Mouse (Mus musculus): ENCODE measurements around the gene Btnl1. TPM values are rescaled to one million over a fixed set of nuclear protein-coding genes. Genes with fewer than 3 reads are reported as not detected.

Gene Btnl1
- polyA plus RNA-seq, 1 experiment = not detected

GRCm38 (mm10) chr17:34384699-34385098 is 7.8 kb downstream of the Btnl1 start:
- DNase-seq (ENCODE audit: low spot score) = no peak

- DNase-seq (ENCODE audit: low spot score) = no peak
Observed at GRCm38 (mm10) chr17:34386656-34387055, 9.7 kb downstream of the Btnl1 start.

GRCm38 (mm10) chr17:34388513-34388912 is 11.6 kb downstream of the Btnl1 start:
- DNase-seq (ENCODE audit: low spot score) = no peak

GRCm38 (mm10) chr17:34391507-34391906 is 14.6 kb downstream of the Btnl1 start:
- DNase-seq (ENCODE audit: low spot score) = no peak

- no peak for DNase-seq (ENCODE audit: low spot score)
Observed at GRCm38 (mm10) chr17:34392321-34392720, 15.4 kb downstream of the Btnl1 start.

- DNase-seq (ENCODE audit: low spot score) = no peak
Observed at GRCm38 (mm10) chr17:34397357-34397756, 20.4 kb downstream of the Btnl1 start.

- no peak for DNase-seq (ENCODE audit: low spot score)
Observed at GRCm38 (mm10) chr17:34398058-34398710, 21.3 kb downstream of the Btnl1 start.

- peak; percentile 37 for DNase-seq (ENCODE audit: low spot score)
Observed at GRCm38 (mm10) chr17:34398711-34399393, 21.9 kb downstream of the Btnl1 start, which contains the start of gene BC051142. BC051142 (plus strand) TSS chr17:34398820.

- no peak for DNase-seq (ENCODE audit: low spot score)
Observed at GRCm38 (mm10) chr17:34399394-34399715, 22.4 kb downstream of the Btnl1 start.

- DNase-seq (ENCODE audit: low spot score) = peak; percentile 27
Observed at GRCm38 (mm10) chr17:34411117-34411516, 34.2 kb downstream of the Btnl1 start.

- DNase-seq (ENCODE audit: low spot score) = no peak
Observed at GRCm38 (mm10) chr17:34420014-34420413, 43.1 kb downstream of the Btnl1 start.

- DNase-seq (ENCODE audit: low spot score) = no peak
Observed at GRCm38 (mm10) chr17:34427597-34427996, 50.7 kb downstream of the Btnl1 start.

Other genes starting within 250 kb of the Btnl1 start
- 4.1 and 4.9 TPM in 2 replicates for gene H2-DMb2, start 233.8 kb upstream of the Btnl1 start, polyA plus RNA-seq (2012; rRNA removed)
- gene H2-DMb1, start 224.1 kb upstream of the Btnl1 start, polyA plus RNA-seq (2012; rRNA removed) = 22.4 and 22.8 TPM in 2 replicates
- gene Tap1, start 189.6 kb upstream of the Btnl1 start, polyA plus RNA-seq (2012; rRNA removed) = 29.5 and 40.1 TPM in 2 replicates
- 34.7 and 37.4 TPM in 2 replicates for gene Psmb9, start 189.4 kb upstream of the Btnl1 start, polyA plus RNA-seq (2012; rRNA removed)
- 81.2 and 88.3 TPM in 2 replicates for gene Psmb8, start 179.4 kb upstream of the Btnl1 start, polyA plus RNA-seq (2012; rRNA removed)
- 37.9 and 42.4 TPM in 2 replicates for gene Tap2, start 173.6 kb upstream of the Btnl1 start, polyA plus RNA-seq (2012; rRNA removed)
- gene H2-Ob, start 138.2 kb upstream of the Btnl1 start, polyA plus RNA-seq (2012; rRNA removed) = 2.7 and 5.0 TPM in 2 replicates
- 251 and 267 TPM in 2 replicates for gene H2-Ab1, start 119.4 kb upstream of the Btnl1 start, polyA plus RNA-seq (2012; rRNA removed)
- 281 and 288 TPM in 2 replicates for gene H2-Aa, start 89.3 kb upstream of the Btnl1 start, polyA plus RNA-seq (2012; rRNA removed)
- 248 and 252 TPM in 2 replicates for gene H2-Eb1, start 71.3 kb upstream of the Btnl1 start, polyA plus RNA-seq (2012; rRNA removed)
- gene H2-Eb2, start 51.5 kb upstream of the Btnl1 start, polyA plus RNA-seq (2012; rRNA removed) = 0.09 and 0.18 TPM in 2 replicates
- gene Btnl2, start 22.3 kb upstream of the Btnl1 start, polyA plus RNA-seq (2012; rRNA removed) = 0.28 and 0.40 TPM in 2 replicates
- gene BC051142, start 21.7 kb downstream of the Btnl1 start, polyA plus RNA-seq (2012; rRNA removed) = 1.2 and 1.6 TPM in 2 replicates
- gene Btnl4, start 100.2 kb downstream of the Btnl1 start, polyA plus RNA-seq (2012; rRNA removed) = 0.04 TPM in 1 of 2 replicates, not detected in the other
- not detected in 2 replicates for gene Btnl6, start 140.2 kb downstream of the Btnl1 start, polyA plus RNA-seq (2012; rRNA removed)
- gene Notch4, start 187.1 kb downstream of the Btnl1 start, polyA plus RNA-seq (2012; rRNA removed) = 3.2 and 5.5 TPM in 2 replicates
- 9.5 and 12.6 TPM in 2 replicates for gene Gpsm3, start 212.7 kb downstream of the Btnl1 start, polyA plus RNA-seq (2012; rRNA removed)
- gene Pbx2, start 214.1 kb downstream of the Btnl1 start, polyA plus RNA-seq (2012; rRNA removed) = 55.2 and 58.1 TPM in 2 replicates
- gene Ager, start 220.7 kb downstream of the Btnl1 start, polyA plus RNA-seq (2012; rRNA removed) = 5.1 and 6.1 TPM in 2 replicates
- 82.7 and 91.4 TPM in 2 replicates for gene Rnf5, start 226.6 kb downstream of the Btnl1 start, polyA plus RNA-seq (2012; rRNA removed)
- 104 and 109 TPM in 2 replicates for gene Agpat1, start 227.1 kb downstream of the Btnl1 start, polyA plus RNA-seq (2012; rRNA removed)
- 9.3 and 10.6 TPM in 2 replicates for gene Egfl8, start 238.8 kb downstream of the Btnl1 start, polyA plus RNA-seq (2012; rRNA removed)